In genomic region chr13:9192797-9193330, GRCm38 (mm10) we compare ENCODE assay signal across 16 mouse cellular contexts.
DNase-seq lines count a peak whose midpoint lies in the region; ATAC-seq and TF ChIP-seq lines count a peak whose summit lies in the region.
"Had no signal": no experiment of that assay in that cellular context is flagged by ENCODE, and none has a peak within 500 bp of the region (broad histone marks: within the 10 kb centered on the region; RNA-seq: fewer than 3 reads in every experiment).

No protein-coding gene starts in this region.

- H3K4me2 ChIP-seq in midbrain, embryonic 11.5 days: no peak overlapping the region
- no peak overlapping the region for H3K4me2 ChIP-seq in midbrain, embryonic 13.5 days (replicated peaks)
- H3K4me2 ChIP-seq in stomach, postnatal 0 days (replicated peaks; ENCODE audit: low read depth): no peak overlapping the region
- H3K4me2 ChIP-seq: midbrain, embryonic 12.5 days had no signal

- no peak overlapping the region for H3K4me3 ChIP-seq in heart, embryonic 10.5 days
- no peak overlapping the region for H3K4me3 ChIP-seq in midbrain, embryonic 11.5 days (ENCODE audit: low read depth, low read length)
- H3K4me3 ChIP-seq in midbrain, embryonic 13.5 days (replicated peaks): no peak overlapping the region
- no peak overlapping the region for H3K4me3 ChIP-seq in embryonic facial prominence, embryonic 10.5 days
- no peak overlapping the region for H3K4me3 ChIP-seq in stomach, postnatal 0 days (ENCODE audit: low read depth, low read length)
- H3K4me3 ChIP-seq: left cerebral cortex, adult 2 months; midbrain, embryonic 12.5 days had no signal

- WGBS in heart, embryonic 10.5 days: 54% methylated on average over 9 of the region's 9 CpGs
- WGBS in midbrain, embryonic 11.5 days: 10% methylated on average over 9 of the region's 9 CpGs
- 18% methylated on average over 9 of the region's 9 CpGs for WGBS in midbrain, embryonic 13.5 days
- 16% methylated on average over 9 of the region's 9 CpGs for WGBS in embryonic facial prominence, embryonic 10.5 days
- WGBS in stomach, postnatal 0 days: 54% methylated on average over 9 of the region's 9 CpGs

- peaks cover 9% of the 10 kb centered on the region for H3K4me1 ChIP-seq in heart, embryonic 10.5 days
- peaks cover 4% of the 10 kb centered on the region; the same call in 1 of the 2 replicates for H3K4me1 ChIP-seq in midbrain, embryonic 11.5 days (ENCODE audit: control insufficient read depth, insufficient read depth, low read length)
- H3K4me1 ChIP-seq in midbrain, embryonic 13.5 days (replicated peaks): peaks cover 11% of the 10 kb centered on the region
- H3K4me1 ChIP-seq in embryonic facial prominence, embryonic 10.5 days: peaks cover 32% of the 10 kb centered on the region
- H3K4me1 ChIP-seq in stomach, postnatal 0 days (replicated peaks; ENCODE audit: control insufficient read depth, insufficient read depth): 0 out of 2 replicates have a peak, but pooled peaks cover 3% of the 10 kb centered on the region

- H3K9ac ChIP-seq in midbrain, embryonic 11.5 days (ENCODE audit: low read length): no peak overlapping the region
- H3K9ac ChIP-seq in midbrain, embryonic 13.5 days (replicated peaks): no peak overlapping the region
- H3K9ac ChIP-seq in stomach, postnatal 0 days (ENCODE audit: low read length): no peak overlapping the region
- H3K9ac ChIP-seq: midbrain, embryonic 12.5 days had no signal

- peak; percentile 58 for DNase-seq in heart, embryonic 10.5 days (ENCODE audit: low spot score)
- DNase-seq in heart, postnatal 25 days (ENCODE audit: low spot score): no peak
- DNase-seq in midbrain, embryonic 11.5 days (ENCODE audit: low spot score, missing footprints): peak; percentile 82
- peak; percentile 35 for DNase-seq in embryonic facial prominence, embryonic 10.5 days (ENCODE audit: low spot score)
- peak; percentile 54 for DNase-seq in retina, embryonic 14.5 days (ENCODE audit: low spot score)
- no peak for DNase-seq in stomach, postnatal 0 days (ENCODE audit: low spot score)
- DNase-seq: adrenal gland, adult 8-10 months; cerebellum, adult 11-12 months; cerebellum, postnatal 36 days; heart, postnatal 14 days; lung, postnatal 36 days; thymus, postnatal 14 days had no signal

- no peaks in the 10 kb centered on the region for H3K27me3 ChIP-seq in heart, embryonic 10.5 days (ENCODE audit: insufficient read depth, poor library complexity, severe bottlenecking)
- H3K27me3 ChIP-seq in midbrain, embryonic 11.5 days (ENCODE audit: control insufficient read depth, insufficient read depth, low read length): no peaks in the 10 kb centered on the region
- 0 out of 2 replicates have a peak, but pooled peaks cover 2% of the 10 kb centered on the region for H3K27me3 ChIP-seq in midbrain, embryonic 13.5 days
- H3K27me3 ChIP-seq in embryonic facial prominence, embryonic 10.5 days (replicated peaks; ENCODE audit: low read depth, poor library complexity, severe bottlenecking): 0 out of 2 replicates have a peak, but pooled peaks cover under 1% of the 10 kb centered on the region
- no peaks in the 10 kb centered on the region for H3K27me3 ChIP-seq in stomach, postnatal 0 days (ENCODE audit: control insufficient read depth, insufficient read depth, low read length)

- H3K9me3 ChIP-seq in heart, embryonic 10.5 days: no peaks in the 10 kb centered on the region
- H3K9me3 ChIP-seq in midbrain, embryonic 11.5 days (ENCODE audit: control insufficient read depth, low read length): no peaks in the 10 kb centered on the region
- no peaks in the 10 kb centered on the region for H3K9me3 ChIP-seq in midbrain, embryonic 13.5 days
- H3K9me3 ChIP-seq in embryonic facial prominence, embryonic 10.5 days: no peaks in the 10 kb centered on the region
- H3K9me3 ChIP-seq in stomach, postnatal 0 days (ENCODE audit: control insufficient read depth, low read length): no peaks in the 10 kb centered on the region
- H3K9me3 ChIP-seq: midbrain, embryonic 12.5 days had no signal

- intact Hi-C loops in heart, postnatal 25 days (cut with DNase I): no loop called here

- H3K36me3 ChIP-seq in heart, embryonic 10.5 days: no peaks in the 10 kb centered on the region
- H3K36me3 ChIP-seq in midbrain, embryonic 11.5 days (ENCODE audit: control insufficient read depth, insufficient read depth, low read length): no peaks in the 10 kb centered on the region
- H3K36me3 ChIP-seq in midbrain, embryonic 13.5 days: no peaks in the 10 kb centered on the region
- H3K36me3 ChIP-seq in embryonic facial prominence, embryonic 10.5 days (replicated peaks): no peaks in the 10 kb centered on the region
- no peaks in the 10 kb centered on the region for H3K36me3 ChIP-seq in stomach, postnatal 0 days (ENCODE audit: control insufficient read depth, insufficient read depth, low read length)
- H3K36me3 ChIP-seq: midbrain, embryonic 12.5 days had no signal

- TF ChIP-seq EP300 in stomach, postnatal 0 days (optimal IDR thresholded peaks at IDR 0.05): no peak

- no peak overlapping the region for H3K27ac ChIP-seq in heart, embryonic 10.5 days
- no peak overlapping the region for H3K27ac ChIP-seq in midbrain, embryonic 11.5 days (ENCODE audit: low read depth, low read length)
- no peak overlapping the region for H3K27ac ChIP-seq in midbrain, embryonic 13.5 days
- H3K27ac ChIP-seq in embryonic facial prominence, embryonic 10.5 days (replicated peaks): no peak overlapping the region
- H3K27ac ChIP-seq in stomach, postnatal 0 days (replicated peaks): no peak overlapping the region
- H3K27ac ChIP-seq: left cerebral cortex, adult 2 months; midbrain, embryonic 12.5 days had no signal

- TF ChIP-seq CTCF in stomach, postnatal 0 days (IDR thresholded peaks at IDR 0.05; ENCODE audit: low read depth): no peak

- ATAC-seq in midbrain, embryonic 11.5 days (ENCODE audit: low FRiP score): peak; percentile 20; the same call in 1 of the 2 replicates
- no peak for ATAC-seq in midbrain, embryonic 13.5 days
- ATAC-seq in stomach, postnatal 0 days (ENCODE audit: low FRiP score, low TSS enrichment): no peak
- ATAC-seq: forebrain, embryonic 14.5 days had no signal

Comparison
In these comparisons a context has a peak if more than half of its experiments do, and no peak if none do; other contexts are left out.
1. DNase-seq: peak in heart, embryonic 10.5 days (single experiment), midbrain, embryonic 11.5 days (single experiment), embryonic facial prominence, embryonic 10.5 days (single experiment) and retina, embryonic 14.5 days (single experiment); none in heart, postnatal 25 days (single experiment) and stomach, postnatal 0 days (single experiment).